Mouse (Mus musculus) thymus, adult 2 months (tissue): ENCODE measurements around the gene Usp37.

Experiments used
- CTCF ChIP-seq: fragments of 200-500 bp; IDR thresholded peaks from 2 replicates; pipeline ENCODE4 v1.5.1; 2012; ENCODE audit warnings: mild to moderate bottlenecking, control low read depth, low read length, moderate library complexity, borderline replicate concordance; ENCODE audit not compliant: control insufficient read depth, poor library complexity, insufficient read depth; ENCODE audit errors: extremely low read depth
- POLR2A ChIP-seq: fragments of 200-500 bp; IDR thresholded peaks from 2 replicates; pipeline ENCODE4 v1.6.1; 2012; ENCODE audit warnings: mild to moderate bottlenecking, low read length, control low read depth, moderate library complexity; ENCODE audit not compliant: control insufficient read depth, poor library complexity, insufficient read depth; ENCODE audit errors: extremely low read depth

- TF ChIP-seq CTCF (no peak), POLR2A (no peak)
These were observed 58.3 kb downstream of the Usp37 start for GRCm38 (mm10) chr1:74485792-74486191.
